Mouse (Mus musculus) limb, embryonic 10.5 days (tissue): Measurements from ENCODE around the gene St8sia4. TPM values are rescaled to one million over a fixed set of nuclear protein-coding genes. Genes with fewer than 3 reads are reported as not detected.

Experiments
- DNase-seq: peaks from one replicate; pipeline ENCODE4 v3.0.0-alpha.2; 2017; ENCODE audit warnings: low spot score
- H3K27ac ChIP-seq: fragments of 300-500 bp; sonication (generic); 2 replicates; pipeline ENCODE4 v1.5.1; 2016; ENCODE audit warnings: mild to moderate bottlenecking
- H3K27me3 ChIP-seq: fragments of 300-500 bp; sonication (generic); 2 replicates; pipeline ENCODE4 v1.6.1; 2016; ENCODE audit warnings: low read depth, mild to moderate bottlenecking; ENCODE audit not compliant: poor library complexity, severe bottlenecking
- H3K36me3 ChIP-seq: fragments of 300-500 bp; sonication (generic); 2 replicates; pipeline ENCODE4 v1.6.1; 2016; ENCODE audit warnings: mild to moderate bottlenecking, moderate library complexity
- H3K4me1 ChIP-seq: fragments of 300-500 bp; sonication (generic); 2 replicates; pipeline ENCODE4 v1.6.1; 2016
- H3K4me3 ChIP-seq: fragments of 300-500 bp; sonication (generic); 2 replicates; pipeline ENCODE4 v1.5.1; 2016; ENCODE audit warnings: mild to moderate bottlenecking, moderate library complexity
- H3K9me3 ChIP-seq: fragments of 300-500 bp; sonication (generic); replicated peaks from 2 replicates; pipeline ENCODE4 v1.6.1; 2016; ENCODE audit warnings: mild to moderate bottlenecking
- WGBS: fragments of 180-500 bp; shearing (Covaris S2); methylation state at CpG from one replicate; pipeline ENCODE4 v1.1.7; 2016; 5-methylcytosine and 5-hydroxymethylcytosine counted together
- polyA plus RNA-seq: library from polyadenylated mRNA; unstranded; fragments of >200 nt; fragmentation: Nextera tagmentation; extraction: Ambion mirVana; gene quantifications from 2 replicates; pipeline ENCODE4 v1.2.1, GENCODE M21; 2016

St8sia4 gene
- polyA plus RNA-seq: 2.5 and 2.9 TPM in 2 replicates

DNA sequence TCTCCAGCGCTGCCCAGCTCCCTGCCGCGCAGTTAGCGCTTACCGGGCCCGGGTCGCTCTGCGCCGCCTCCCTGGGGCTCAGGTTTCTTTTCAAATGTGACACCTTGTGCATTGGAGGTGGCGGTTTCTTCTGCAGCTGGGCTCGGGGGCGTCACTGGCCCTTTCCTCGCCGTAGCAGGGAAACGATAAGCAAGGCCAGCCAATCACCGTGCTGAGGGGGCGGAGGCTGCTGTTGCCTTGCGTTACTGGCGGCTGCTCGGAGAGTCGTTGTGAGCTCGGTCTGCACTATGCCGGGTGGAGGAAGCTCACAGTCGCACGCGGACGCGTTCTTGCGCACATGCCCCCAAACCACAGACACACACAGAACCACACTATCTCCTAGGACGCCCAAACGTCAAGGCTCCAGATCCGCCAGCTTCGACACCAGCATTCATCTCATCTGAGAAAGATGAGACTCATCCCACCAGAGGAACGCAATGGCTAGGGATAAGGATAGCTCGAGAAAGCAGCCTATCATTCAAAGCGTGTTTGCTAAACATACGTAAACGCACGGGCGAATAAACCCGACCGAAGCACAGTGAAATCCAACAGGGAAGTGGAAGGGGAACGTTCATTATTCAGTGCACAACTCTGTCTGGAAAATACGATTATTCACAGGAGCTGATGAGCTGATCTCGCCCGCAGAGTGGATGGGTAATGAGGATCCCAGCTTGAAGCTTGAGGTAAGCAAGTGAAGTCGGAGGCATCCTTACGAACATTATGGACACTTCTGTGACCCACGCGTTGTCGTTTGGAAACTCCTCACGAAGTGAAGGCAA lies at the start of gene St8sia4:
TSS of gene St8sia4 (minus strand) at position 137 of the 818 bp plus-strand sequence.
- H3K36me3 ChIP-seq: no peaks in the 10 kb centered on the region
- DNase-seq: peak; percentile 85
- under 1% methylated on average over 52 of the region's 52 CpGs for WGBS
- H3K4me3 ChIP-seq: peak within 1 kb of the TSS; percentile 61
- H3K4me1 ChIP-seq: peaks cover 21% of the 10 kb centered on the region
- H3K27me3 ChIP-seq: peaks cover 40% of the 10 kb centered on the region
- H3K27ac ChIP-seq: peak within 1 kb of the TSS; percentile 58
- H3K9me3 ChIP-seq: no peaks in the 10 kb centered on the region

- 69% methylated on average over 3 of the region's 3 CpGs for WGBS
- H3K27me3 ChIP-seq: no peaks in the 10 kb centered on the region
- no peaks in the 10 kb centered on the region for H3K36me3 ChIP-seq
- H3K9me3 ChIP-seq: no peaks in the 10 kb centered on the region
- H3K4me1 ChIP-seq: no peaks in the 10 kb centered on the region
- no peak overlapping the region for H3K27ac ChIP-seq
- DNase-seq: no peak
- H3K4me3 ChIP-seq: no peak overlapping the region
Observed at GRCm38 (mm10) chr1:95709181-95709580, 41.8 kb upstream of the St8sia4 start.

DNA sequence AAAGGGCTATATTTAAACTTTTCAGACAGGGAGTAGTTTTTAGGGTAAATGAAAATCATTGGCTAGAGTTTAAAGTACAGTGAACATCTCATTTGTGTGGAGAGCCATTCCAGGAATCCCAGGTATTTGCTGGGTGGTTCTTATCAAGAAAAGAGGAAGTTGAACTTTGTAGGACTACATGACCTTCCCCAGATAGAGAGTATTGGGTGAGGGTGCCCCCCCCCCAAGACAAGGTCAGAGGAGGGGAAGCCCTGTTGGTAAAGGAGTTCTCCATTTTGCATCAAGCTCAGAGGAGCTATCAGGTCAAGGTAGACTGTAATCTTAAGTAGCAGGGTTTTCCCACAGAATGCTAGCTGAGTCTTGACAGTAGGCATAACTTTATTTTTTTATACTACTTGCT lies 32.5 kb upstream of the St8sia4 start:
- Histone ChIP-seq H3K9me3 (no peaks in the 10 kb centered on the region), H3K36me3 (no peaks in the 10 kb centered on the region), H3K27ac (no peak overlapping the region), H3K4me1 (no peaks in the 10 kb centered on the region), H3K27me3 (no peaks in the 10 kb centered on the region), H3K4me3 (no peak overlapping the region)
- DNase-seq: no peak

GRCm38 (mm10) chr1:95674052-95674451 lies 6.7 kb upstream of the St8sia4 start:
- no peaks in the 10 kb centered on the region for H3K36me3 ChIP-seq
- 90% methylated on average over 3 of the region's 3 CpGs for WGBS
- H3K4me1 ChIP-seq: no peaks in the 10 kb centered on the region
- H3K9me3 ChIP-seq: no peaks in the 10 kb centered on the region
- no peak overlapping the region for H3K27ac ChIP-seq
- DNase-seq: no peak
- 0 out of 2 replicates have a peak, but pooled peaks cover under 1% of the 10 kb centered on the region for H3K27me3 ChIP-seq
- no peak overlapping the region for H3K4me3 ChIP-seq

- 11% methylated on average over 6 of the region's 6 CpGs for WGBS
- DNase-seq: peak; percentile 33
- no peaks in the 10 kb centered on the region for H3K9me3 ChIP-seq
- H3K27me3 ChIP-seq: peaks cover 40% of the 10 kb centered on the region
- H3K27ac ChIP-seq: peak overlapping the region; percentile 58; the same call in 1 of the 2 replicates
- H3K4me1 ChIP-seq: peaks cover 21% of the 10 kb centered on the region
- H3K36me3 ChIP-seq: no peaks in the 10 kb centered on the region
- H3K4me3 ChIP-seq: peak overlapping the region; percentile 61
Observed at GRCm38 (mm10) chr1:95668253-95668805, 958 bp upstream of the St8sia4 start.

DNA sequence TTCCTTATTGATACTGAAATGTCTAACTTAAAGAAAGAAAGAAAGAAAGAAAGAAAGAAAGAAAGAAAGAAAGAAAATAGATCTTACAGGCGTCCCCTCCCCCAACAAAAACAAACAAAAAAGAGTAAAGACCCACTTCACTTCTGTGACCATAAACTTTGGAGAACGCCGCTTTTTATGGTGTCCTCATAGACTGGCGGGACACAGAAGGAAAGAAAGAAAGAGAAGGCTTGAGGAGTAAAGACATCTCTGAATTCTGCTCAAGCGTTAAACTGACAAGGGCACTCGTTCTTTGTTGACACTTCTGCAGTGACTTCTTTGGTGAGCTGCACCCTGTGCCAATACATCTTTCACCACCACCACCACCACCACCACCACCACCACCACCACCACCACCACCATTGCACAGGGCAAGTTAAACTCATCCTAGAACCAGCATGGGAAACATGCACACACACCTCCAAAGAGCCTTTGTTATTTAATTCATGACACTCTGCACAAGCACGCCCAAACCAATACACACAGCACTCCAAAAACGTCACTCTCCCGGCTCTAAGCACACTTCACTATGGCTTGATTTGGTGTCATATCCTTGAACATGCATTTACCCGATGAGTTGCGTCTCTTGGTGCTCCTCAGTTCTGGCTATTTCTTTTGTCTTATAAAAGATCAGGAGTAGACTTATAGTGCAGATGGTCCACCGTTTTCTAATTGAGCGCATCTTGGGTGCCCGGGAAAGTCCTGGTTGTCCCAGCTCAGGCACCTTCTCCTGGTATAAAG lies 640 bp downstream of the St8sia4 start:
- peaks cover 21% of the 10 kb centered on the region for H3K4me1 ChIP-seq
- H3K27me3 ChIP-seq: peaks cover 40% of the 10 kb centered on the region
- DNase-seq: peak; percentile 42
- WGBS: under 1% methylated on average over 14 of the region's 14 CpGs
- H3K27ac ChIP-seq: peak overlapping the region; percentile 58; the same call in 1 of the 2 replicates
- no peaks in the 10 kb centered on the region for H3K36me3 ChIP-seq
- H3K9me3 ChIP-seq: no peaks in the 10 kb centered on the region
- peak overlapping the region; percentile 61 for H3K4me3 ChIP-seq

GRCm38 (mm10) chr1:95665951-95666484 lies 1.4 kb downstream of the St8sia4 start:
- Histone ChIP-seq H3K4me3 (peak overlapping the region; percentile 61), H3K27me3 (peaks cover 40% of the 10 kb centered on the region), H3K9me3 (no peaks in the 10 kb centered on the region), H3K27ac (no peak overlapping the region), H3K36me3 (no peaks in the 10 kb centered on the region), H3K4me1 (peaks cover 21% of the 10 kb centered on the region)
- DNase-seq: peak; percentile 37
- WGBS: 3% methylated on average over 17 of the region's 17 CpGs

GRCm38 (mm10) chr1:95664969-95665702 lies 2.2 kb downstream of the St8sia4 start:
- Histone ChIP-seq H3K36me3 (no peaks in the 10 kb centered on the region), H3K27me3 (peaks cover 40% of the 10 kb centered on the region), H3K27ac (peak overlapping the region; percentile 34; the same call in 1 of the 2 replicates), H3K9me3 (no peaks in the 10 kb centered on the region), H3K4me3 (peak overlapping the region; percentile 61), H3K4me1 (peaks cover 21% of the 10 kb centered on the region)
- 22% methylated on average over 22 of the region's 22 CpGs for WGBS
- peak; percentile 37 for DNase-seq

DNA sequence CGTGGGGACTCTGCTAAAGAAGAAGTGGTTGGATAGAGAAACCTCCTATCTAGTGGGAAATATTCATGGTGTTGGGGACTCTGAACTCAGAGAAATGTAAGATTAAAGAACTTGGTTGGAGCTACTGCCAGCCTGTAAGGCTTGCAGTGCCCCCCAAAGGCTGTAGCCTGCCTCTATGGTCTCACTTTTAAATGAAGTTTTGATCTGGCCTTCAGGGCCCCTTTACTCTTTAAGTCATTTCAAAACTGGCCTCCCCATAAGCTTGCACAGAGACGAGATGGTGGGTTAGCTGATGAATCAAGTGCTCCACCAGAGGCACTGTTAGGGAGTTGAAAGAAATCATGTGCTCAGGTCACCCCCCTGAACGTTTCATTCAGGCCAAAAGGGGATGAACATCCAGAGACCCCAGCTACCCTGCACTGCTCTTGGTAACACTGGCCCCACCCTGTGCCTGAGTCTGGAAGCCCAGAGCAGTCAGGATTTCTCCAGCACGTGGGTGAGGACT lies 3.0 kb downstream of the St8sia4 start:
- H3K27me3 ChIP-seq: peaks cover 40% of the 10 kb centered on the region
- H3K4me1 ChIP-seq: peaks cover 21% of the 10 kb centered on the region
- H3K4me3 ChIP-seq: no peak overlapping the region
- no peaks in the 10 kb centered on the region for H3K9me3 ChIP-seq
- no peaks in the 10 kb centered on the region for H3K36me3 ChIP-seq
- no peak overlapping the region for H3K27ac ChIP-seq
- peak; percentile 27 for DNase-seq
- WGBS: 29% methylated on average over 4 of the region's 4 CpGs

- no peaks in the 10 kb centered on the region for H3K9me3 ChIP-seq
- no peaks in the 10 kb centered on the region for H3K27me3 ChIP-seq
- no peak overlapping the region for H3K27ac ChIP-seq
- H3K36me3 ChIP-seq: no peaks in the 10 kb centered on the region
- no peaks in the 10 kb centered on the region for H3K4me1 ChIP-seq
- WGBS: 80% methylated on average over 5 of the region's 5 CpGs
- H3K4me3 ChIP-seq: no peak overlapping the region
- no peak for DNase-seq
Observed at GRCm38 (mm10) chr1:95657051-95657668, 10.2 kb downstream of the St8sia4 start.

DNA sequence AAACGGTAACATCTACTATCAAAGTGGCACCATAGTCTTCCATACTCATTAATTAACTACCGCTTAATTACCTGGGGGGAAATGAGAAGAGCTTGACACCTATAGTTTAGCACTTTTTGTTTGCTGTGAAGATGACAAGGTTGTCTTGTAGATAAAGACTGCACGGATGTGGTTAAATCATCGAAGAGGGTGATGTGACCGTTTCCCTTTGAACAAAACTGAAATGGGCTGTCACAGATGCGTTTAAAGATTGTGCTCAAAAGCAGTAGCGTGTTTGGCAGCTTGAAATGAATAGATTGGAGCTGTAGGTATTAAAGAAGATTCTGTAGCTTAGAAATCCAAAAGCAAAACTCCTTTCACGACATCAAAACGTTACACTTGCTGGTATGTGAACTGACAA lies 11.8 kb downstream of the St8sia4 start:
- DNase-seq: no peak
- Histone ChIP-seq H3K27ac (no peak overlapping the region), H3K4me1 (no peaks in the 10 kb centered on the region), H3K27me3 (no peaks in the 10 kb centered on the region), H3K4me3 (no peak overlapping the region), H3K36me3 (no peaks in the 10 kb centered on the region), H3K9me3 (no peaks in the 10 kb centered on the region)
- 89% methylated on average over 9 of the region's 9 CpGs for WGBS

DNA sequence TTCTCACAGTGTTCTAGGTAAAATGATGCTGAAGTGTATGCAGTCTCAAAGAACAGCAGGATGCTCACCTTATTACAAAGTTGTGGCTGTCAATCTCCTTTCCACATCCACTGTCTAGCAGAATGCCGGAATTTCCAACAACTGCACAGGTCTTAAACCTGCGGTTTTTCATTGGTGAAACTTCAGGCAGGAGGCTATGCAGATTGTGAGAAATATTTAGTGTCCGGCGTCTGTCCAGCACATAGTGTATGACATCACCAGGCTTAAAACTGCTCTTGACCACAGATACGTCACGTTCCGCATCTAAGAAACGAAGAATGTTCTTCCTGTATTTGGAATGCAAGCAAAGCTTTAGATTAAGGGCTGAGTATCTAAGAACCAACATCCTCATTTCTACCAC lies 13.9 kb downstream of the St8sia4 start:
- no peaks in the 10 kb centered on the region for H3K9me3 ChIP-seq
- no peak for DNase-seq
- H3K36me3 ChIP-seq: no peaks in the 10 kb centered on the region
- no peaks in the 10 kb centered on the region for H3K4me1 ChIP-seq
- WGBS: 91% methylated on average over 8 of the region's 8 CpGs
- no peak overlapping the region for H3K4me3 ChIP-seq
- H3K27ac ChIP-seq: no peak overlapping the region
- no peaks in the 10 kb centered on the region for H3K27me3 ChIP-seq
